Mouse (Mus musculus): Measurements from ENCODE around the gene Pygl.

DNA sequence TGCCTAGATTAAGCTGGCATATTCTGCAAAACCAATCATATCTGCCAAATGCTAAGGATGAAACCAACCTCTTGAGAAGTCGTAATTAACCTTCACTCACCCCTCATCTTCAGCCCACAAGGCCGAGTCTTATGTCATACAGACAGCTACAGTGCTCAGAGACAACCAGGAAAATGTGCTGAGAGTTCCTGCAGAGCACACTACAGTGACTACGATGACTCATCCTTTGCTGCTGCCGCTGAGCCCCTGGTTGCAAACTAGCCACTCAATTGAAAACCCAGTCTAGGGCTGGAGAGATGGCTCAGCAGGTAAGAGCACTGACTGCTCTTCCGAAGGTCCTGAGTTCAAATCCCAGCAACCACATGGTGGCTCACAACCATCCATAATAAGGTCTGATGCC is 8.5 kb upstream of the Pygl start:
- TF ChIP-seq POLR2A (IDR thresholded peaks at IDR 0.05; ENCODE audit: control insufficient read depth, low read depth, low read length) (no peak), CTCF (IDR thresholded peaks at IDR 0.05; ENCODE audit: control insufficient read depth, insufficient read depth, insufficient replicate concordance, low read depth, low read length) (no peak)

Data from testis, adult 2 months (tissue).